Mouse (Mus musculus): Measurements from ENCODE around the gene Ahcyl2.
"Not testable (repeated sequence)": the region's sequence is repeated elsewhere in the genome, so short reads cannot be mapped to it uniquely, and the experiment has no call there.

Gene Ahcyl2

GRCm38 (mm10) chr6:29767813-29768660, at the start of gene Ahcyl2:
Gene Ahcyl2, plus strand, starts transcription at chr6:29768011.
- peak; percentile 93 for DNase-seq (ENCODE audit: low spot score)

GRCm38 (mm10) chr6:29718894-29719329, 48.9 kb upstream of the Ahcyl2 start:
- peak; percentile 71 for DNase-seq (ENCODE audit: low spot score)

GRCm38 (mm10) chr6:29721890-29722289, 45.9 kb upstream of the Ahcyl2 start:
- no peak for DNase-seq (ENCODE audit: low spot score)

- no peak for DNase-seq (ENCODE audit: low spot score)
These were observed 41.1 kb upstream of the Ahcyl2 start for GRCm38 (mm10) chr6:29726576-29727200.

GRCm38 (mm10) chr6:29728035-29728434, 39.8 kb upstream of the Ahcyl2 start:
- DNase-seq (ENCODE audit: low spot score) = no peak

GRCm38 (mm10) chr6:29729491-29729890, 38.3 kb upstream of the Ahcyl2 start:
- DNase-seq (ENCODE audit: low spot score) = no peak

- DNase-seq (ENCODE audit: low spot score) = peak; percentile 88
These were observed 32.5 kb upstream of the Ahcyl2 start, which contains the start of gene Smo for GRCm38 (mm10) chr6:29735336-29735688. Gene Smo, plus strand, starts transcription at chr6:29735503.

GRCm38 (mm10) chr6:29735689-29736451, 31.9 kb upstream of the Ahcyl2 start:
- peak; percentile 73 for DNase-seq (ENCODE audit: low spot score)

GRCm38 (mm10) chr6:29736610-29737458, 31.0 kb upstream of the Ahcyl2 start:
- DNase-seq (ENCODE audit: low spot score) = no peak

GRCm38 (mm10) chr6:29751466-29752152, 16.2 kb upstream of the Ahcyl2 start:
- no peak for DNase-seq (ENCODE audit: low spot score)

- no peak for DNase-seq (ENCODE audit: low spot score)
These were observed 14.5 kb upstream of the Ahcyl2 start for GRCm38 (mm10) chr6:29753336-29753735.

GRCm38 (mm10) chr6:29756001-29756400, 11.8 kb upstream of the Ahcyl2 start:
- no peak for DNase-seq (ENCODE audit: low spot score)

- no peak for DNase-seq (ENCODE audit: low spot score)
These were observed 11.3 kb upstream of the Ahcyl2 start for GRCm38 (mm10) chr6:29756476-29756875.

GRCm38 (mm10) chr6:29758417-29758816, 9.4 kb upstream of the Ahcyl2 start:
- DNase-seq (ENCODE audit: low spot score) = peak; percentile 87

GRCm38 (mm10) chr6:29759012-29759679, 8.7 kb upstream of the Ahcyl2 start:
- no peak for DNase-seq (ENCODE audit: low spot score)

- not testable (repeated sequence) for DNase-seq (ENCODE audit: low spot score)
These were observed 7.4 kb upstream of the Ahcyl2 start for GRCm38 (mm10) chr6:29760397-29760796.

GRCm38 (mm10) chr6:29761282-29761681, 6.5 kb upstream of the Ahcyl2 start:
- DNase-seq (ENCODE audit: low spot score) = no peak

- DNase-seq (ENCODE audit: low spot score) = peak; percentile 65
These were observed 5.3 kb upstream of the Ahcyl2 start for GRCm38 (mm10) chr6:29762524-29762923.

GRCm38 (mm10) chr6:29766874-29767273, 937 bp upstream of the Ahcyl2 start:
- no peak for DNase-seq (ENCODE audit: low spot score)

GRCm38 (mm10) chr6:29768791-29769441, 1.1 kb downstream of the Ahcyl2 start:
- DNase-seq (ENCODE audit: low spot score) = no peak
